Mouse (Mus musculus) B cell, adult 2 months (primary cell): ENCODE results near the gene Plekhd1.

Source experiments
- DNase-seq, 2 experiments: peaks; one replicate each; pipeline ENCODE4 v3.0.0; 2022

The Plekhd1 gene

DNA sequence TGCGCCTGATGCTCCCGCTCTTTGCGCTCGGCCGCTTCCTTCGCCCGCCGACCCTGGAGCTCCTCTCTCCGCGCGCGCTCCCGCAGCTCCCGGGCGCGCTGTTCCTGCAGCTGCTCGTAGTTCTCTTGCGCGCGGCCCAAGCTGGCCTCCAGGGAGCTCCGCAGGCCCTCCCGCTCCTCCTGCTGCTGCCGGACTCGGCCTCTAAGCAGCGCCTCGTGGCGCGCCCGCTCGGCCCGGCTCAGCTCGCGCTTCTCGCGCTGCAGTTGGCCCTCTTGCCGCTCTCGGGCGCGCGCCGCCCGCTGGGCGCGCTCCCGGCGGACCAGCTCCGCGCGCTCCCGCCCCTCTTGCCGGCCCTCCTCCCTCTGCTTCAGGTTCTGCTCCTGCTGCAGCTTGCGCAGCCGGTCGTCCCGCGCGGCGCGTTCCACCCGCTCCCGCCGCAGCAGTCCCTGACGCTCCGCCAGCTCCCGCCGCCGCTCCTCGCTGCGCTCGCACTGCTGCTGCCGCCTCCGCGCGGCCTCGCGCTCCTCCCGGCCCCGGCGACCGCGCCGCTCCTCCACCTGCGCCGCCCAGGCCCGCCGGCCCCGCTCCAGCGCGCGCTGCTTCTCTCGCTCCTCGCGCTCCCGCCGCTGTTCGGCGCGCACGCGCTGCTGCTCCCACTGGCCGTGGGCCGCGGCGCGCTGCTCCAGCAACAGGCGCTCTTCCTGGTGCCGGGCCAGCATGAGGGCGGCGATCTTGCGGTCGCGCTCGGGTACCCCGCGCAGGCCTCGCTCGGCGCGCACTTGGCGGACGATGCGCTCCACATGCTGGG, 65.6 kb downstream of the Plekhd1 start:
- peak; percentile 21 to 44 for DNase-seq

DNA sequence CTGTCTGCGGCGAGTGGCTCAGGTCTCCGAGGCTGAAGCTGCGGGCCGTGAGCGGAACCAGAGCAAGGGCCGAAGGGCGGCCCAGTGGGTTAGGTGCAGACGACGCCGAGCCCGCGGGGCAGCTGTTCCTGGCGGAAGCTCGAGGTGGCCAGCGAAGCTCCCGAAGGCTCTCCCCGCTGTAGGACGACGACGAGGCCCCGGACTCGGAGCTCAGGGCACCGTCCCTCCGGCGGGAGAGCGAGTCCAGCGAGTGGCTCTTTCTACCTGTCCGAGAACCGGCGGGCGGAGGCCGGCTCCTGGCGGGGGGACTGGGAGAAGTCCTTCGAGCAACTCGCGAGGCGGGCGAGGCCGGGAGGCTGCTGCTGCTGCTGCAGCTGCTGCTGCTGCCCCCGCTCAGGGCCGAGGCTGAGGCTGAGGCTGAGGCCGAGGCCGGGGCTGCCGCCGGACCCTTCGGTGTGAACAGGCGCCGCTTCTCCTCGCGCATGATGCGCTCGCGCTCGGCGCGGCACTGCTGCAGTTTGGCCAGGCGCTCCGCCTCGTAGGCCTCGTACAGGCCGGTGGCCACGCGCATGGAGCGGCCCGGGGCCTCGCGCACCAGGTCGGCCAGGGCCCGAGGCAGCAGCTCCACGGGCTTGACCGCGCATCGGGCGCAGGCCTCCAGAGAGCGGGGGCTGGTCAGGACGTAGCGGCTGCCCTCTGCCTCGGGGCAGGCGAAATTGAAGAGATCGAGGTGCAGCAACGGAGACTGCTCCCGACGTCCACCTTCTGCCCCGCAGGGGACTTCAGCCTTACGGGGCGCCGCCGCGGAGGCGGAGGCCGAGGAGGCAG, 66.4 kb downstream of the Plekhd1 start:
- DNase-seq = peak; percentile 21 to 32

DNA sequence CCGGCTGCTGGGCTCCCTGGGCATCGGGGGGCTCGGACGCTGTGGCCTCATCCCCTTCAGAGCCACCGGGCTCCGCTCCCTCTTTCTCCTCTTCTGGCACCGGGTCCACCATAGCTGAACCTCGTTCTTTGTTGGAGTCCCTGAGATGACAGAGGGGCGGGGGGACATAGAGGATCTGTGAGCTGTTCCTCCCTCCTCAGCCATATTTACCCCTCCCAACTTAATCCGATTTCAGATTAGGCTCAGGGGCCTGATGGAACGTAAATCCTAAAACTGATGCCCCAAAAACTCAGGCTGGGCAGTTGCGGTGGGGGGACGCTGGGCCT, 67.0 kb downstream of the Plekhd1 start:
- no peak for DNase-seq

DNA sequence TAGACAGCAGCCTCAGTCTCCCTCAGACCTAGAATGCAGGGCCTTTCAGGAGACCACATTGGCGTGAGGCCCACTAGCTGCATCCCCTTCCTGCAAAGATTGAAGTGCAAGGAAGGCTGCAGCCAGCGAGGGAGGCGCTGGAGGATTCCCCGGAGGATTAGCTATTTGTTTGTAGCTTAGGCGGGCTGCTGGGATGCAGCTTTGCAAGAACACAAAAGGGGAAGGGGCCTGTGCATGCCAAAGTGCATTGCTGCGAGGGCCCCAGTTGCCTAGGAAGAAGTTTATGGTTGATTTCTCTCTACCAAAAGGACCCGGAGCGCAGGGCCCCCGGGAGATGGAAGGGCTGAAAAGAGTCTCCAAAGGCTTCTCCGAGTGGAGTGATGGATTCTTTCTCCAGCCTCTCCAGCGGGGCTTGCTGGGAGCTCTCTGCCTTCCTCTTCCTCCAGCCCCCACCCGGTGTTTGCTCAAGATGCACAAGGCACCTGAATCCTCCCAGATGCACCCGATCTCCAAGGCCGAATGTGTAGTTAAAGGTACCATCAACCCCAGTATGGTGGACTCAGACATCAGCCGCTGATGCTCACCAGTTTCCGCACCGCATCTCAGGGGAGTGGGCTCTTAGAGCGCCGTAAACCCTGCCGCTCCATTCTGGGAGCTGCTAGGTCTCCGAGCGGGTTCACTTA, 67.5 kb downstream of the Plekhd1 start:
- peak in 1 of 2 experiments; percentile 11 for DNase-seq

DNA sequence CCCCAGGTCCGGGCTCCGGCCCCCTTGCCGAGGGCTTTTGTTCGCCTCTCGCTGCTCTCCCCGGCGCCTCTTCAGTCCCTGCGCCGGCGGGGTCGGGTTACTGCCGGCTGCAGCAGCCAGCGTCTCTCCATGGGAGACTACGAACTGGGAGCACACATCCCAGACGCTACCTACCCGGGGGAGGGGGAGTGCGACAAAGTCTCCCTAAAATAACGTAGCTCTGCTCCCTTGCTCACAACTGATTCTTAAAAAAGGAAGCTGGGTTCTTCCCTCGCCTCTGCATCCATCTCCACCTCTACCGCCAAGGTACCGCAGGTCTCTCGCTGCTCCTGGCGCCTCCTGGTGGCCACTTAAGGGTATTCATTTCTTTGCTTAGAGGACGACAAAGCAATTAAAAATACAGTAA, 68.0 kb downstream of the Plekhd1 start, which contains the start of gene Ccdc177:
TSS of gene Ccdc177 (minus strand) at position 292 of the 406 bp plus-strand sequence.
- DNase-seq = peak; percentile 86 to 87

DNA sequence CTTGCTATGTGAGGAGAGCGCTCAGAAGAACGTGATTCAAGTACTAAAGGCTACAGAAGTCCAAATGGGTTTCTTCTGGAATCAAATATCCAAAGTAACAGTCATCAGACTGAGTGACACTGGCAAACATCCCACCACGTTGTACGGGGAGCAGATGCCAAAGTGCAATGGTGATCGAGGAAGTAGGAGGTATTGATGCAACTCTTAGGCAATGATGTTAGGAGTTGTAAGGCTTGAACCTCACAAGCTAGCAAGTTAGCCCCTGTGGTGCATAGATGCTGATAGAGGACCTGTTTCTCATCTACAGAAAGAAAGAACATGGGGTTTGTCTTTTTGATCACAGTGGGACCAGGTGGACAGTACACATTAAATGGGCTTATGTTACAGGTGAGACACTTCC, 70.6 kb downstream of the Plekhd1 start:
- no peak for DNase-seq

DNA sequence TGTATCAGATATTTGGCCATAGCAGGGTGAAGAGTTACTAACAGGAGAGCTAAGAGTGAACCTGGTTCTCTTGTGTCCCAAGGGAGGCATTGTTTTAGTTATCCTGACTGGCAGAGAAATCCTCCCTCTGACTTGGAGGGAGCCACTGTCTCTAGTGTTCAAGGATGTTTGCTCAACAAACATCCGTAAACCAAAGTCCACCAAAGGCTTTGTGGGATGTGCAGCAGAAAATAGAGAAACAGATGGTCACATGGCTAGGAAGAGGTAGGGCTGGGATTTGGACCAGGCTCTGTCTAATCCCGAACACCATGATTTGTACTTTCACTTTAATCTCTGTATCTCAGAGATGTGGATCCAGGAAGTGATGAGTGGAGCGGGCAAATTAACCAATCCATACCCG, 71.7 kb downstream of the Plekhd1 start:
- no peak for DNase-seq

DNA sequence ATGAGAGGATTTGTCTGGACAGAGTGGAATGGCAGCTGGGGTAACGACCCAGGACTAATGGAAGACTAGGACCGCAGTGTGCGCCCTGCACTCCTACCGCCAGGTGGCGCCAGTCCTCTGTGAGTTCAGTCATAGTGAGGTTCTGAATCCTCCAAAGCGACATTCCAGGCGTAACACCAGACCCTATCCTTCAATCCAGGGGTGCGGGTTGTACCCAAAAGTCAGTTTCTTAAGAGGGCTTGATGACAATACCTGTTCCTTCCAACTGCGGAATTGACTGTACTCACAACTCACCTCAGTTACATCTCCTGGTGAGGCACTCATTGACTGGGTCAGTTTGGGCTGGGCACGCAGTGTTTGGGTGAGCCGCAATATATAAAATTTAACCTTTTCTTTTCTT, 77.3 kb downstream of the Plekhd1 start:
- peak; percentile 81 to 84 for DNase-seq
